Mouse (Mus musculus): ENCODE data around the gene Pik3r2. TPM values are rescaled to one million over a fixed set of nuclear protein-coding genes. Genes with fewer than 3 reads are reported as not detected.
A peak's percentile ranks its signal among the peaks of the same experiment; 100 is the strongest.

Gene Pik3r2
- polyA plus RNA-seq, 1 experiment from 2014 or later, result 46.9 TPM

DNA sequence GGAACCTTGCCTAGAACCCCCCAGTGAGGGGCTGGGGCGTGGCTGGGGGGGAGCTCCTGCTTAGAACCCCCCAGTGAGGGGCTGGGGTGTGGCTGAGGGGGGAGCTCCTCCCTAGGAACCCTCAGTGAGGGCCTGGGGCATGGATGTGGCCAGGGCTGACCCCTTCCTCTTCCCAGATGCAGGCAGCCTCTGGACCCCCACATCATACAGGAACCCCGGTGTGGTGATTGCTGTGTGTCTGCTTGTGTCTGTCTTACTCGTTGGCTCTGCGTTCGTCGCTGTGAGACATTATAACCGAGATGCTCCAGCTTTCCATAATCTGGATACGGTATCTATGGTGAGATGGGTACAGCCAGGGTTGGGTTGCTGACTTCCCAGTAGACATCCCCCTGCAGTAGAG is 54.9 kb downstream of the Pik3r2 start:
- Histone ChIP-seq H3K4me3 (ENCODE audit: low read depth, low read length) (no peak overlapping the region), H3K27ac (replicated peaks; ENCODE audit: low read depth, low read length) (no peak overlapping the region), H3K27me3 (ENCODE audit: control insufficient read depth, insufficient read depth, low read length) (no peaks in the 10 kb centered on the region)

DNA sequence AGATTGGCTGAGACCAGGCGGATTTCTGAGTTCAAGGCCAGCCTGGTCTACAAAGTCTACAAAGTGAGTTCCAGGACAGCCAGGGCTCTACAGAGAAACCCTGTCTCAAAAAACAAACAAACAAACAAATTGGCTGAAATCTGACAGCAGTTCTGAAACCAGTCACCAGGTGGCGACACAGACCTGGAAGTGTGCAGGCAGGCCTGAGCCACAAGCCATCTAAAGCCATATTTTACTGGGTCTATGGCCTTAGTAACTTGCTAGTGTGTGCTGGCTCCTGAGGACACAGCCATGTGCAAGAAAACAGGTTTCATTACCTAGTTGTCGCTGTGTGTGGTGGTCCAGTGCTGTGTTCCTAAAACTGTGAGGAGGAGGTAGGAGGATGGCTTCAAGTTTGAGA is 55.8 kb downstream of the Pik3r2 start:
- DNase-seq (ENCODE audit: low spot score) (peak; percentile 92), ATAC-seq (ENCODE audit: insufficient number of reproducible peaks, low FRiP score, low TSS enrichment, low read depth) (no peak)
- WGBS, result 5% methylated on average over 3 of the region's 3 CpGs
- no peaks in the 10 kb centered on the region for H3K36me3 ChIP-seq (ENCODE audit: control insufficient read depth, insufficient read depth, low read length)
- H3K9ac ChIP-seq (ENCODE audit: low read length), result no peak overlapping the region
- no peaks in the 10 kb centered on the region for H3K4me1 ChIP-seq (ENCODE audit: control insufficient read depth, insufficient read depth, low read length)
- H3K4me2 ChIP-seq (ENCODE audit: low read depth, severe bottlenecking), result no peak overlapping the region
- H3K9me3 ChIP-seq (ENCODE audit: control insufficient read depth, low read length), result no peaks in the 10 kb centered on the region
- H3K4me3 ChIP-seq (ENCODE audit: low read depth, low read length), result no peak overlapping the region
- no peaks in the 10 kb centered on the region for H3K27me3 ChIP-seq (ENCODE audit: control insufficient read depth, insufficient read depth, low read length)
- H3K27ac ChIP-seq (replicated peaks; ENCODE audit: low read depth, low read length), result no peak overlapping the region

More for the DNA sequence above, 54.9 kb downstream of the Pik3r2 start:
- 81% methylated on average over 8 of the region's 8 CpGs for WGBS
- H3K9ac ChIP-seq (ENCODE audit: low read length), result no peak overlapping the region
- no peaks in the 10 kb centered on the region for H3K36me3 ChIP-seq (ENCODE audit: control insufficient read depth, insufficient read depth, low read length)
- H3K9me3 ChIP-seq (ENCODE audit: control insufficient read depth, low read length), result no peaks in the 10 kb centered on the region
- DNase-seq (ENCODE audit: low spot score) (no peak), ATAC-seq (ENCODE audit: insufficient number of reproducible peaks, low FRiP score, low TSS enrichment, low read depth) (no peak)
- no peak overlapping the region for H3K4me2 ChIP-seq (ENCODE audit: low read depth, severe bottlenecking)
- H3K4me1 ChIP-seq (ENCODE audit: control insufficient read depth, insufficient read depth, low read length), result no peaks in the 10 kb centered on the region

DNA sequence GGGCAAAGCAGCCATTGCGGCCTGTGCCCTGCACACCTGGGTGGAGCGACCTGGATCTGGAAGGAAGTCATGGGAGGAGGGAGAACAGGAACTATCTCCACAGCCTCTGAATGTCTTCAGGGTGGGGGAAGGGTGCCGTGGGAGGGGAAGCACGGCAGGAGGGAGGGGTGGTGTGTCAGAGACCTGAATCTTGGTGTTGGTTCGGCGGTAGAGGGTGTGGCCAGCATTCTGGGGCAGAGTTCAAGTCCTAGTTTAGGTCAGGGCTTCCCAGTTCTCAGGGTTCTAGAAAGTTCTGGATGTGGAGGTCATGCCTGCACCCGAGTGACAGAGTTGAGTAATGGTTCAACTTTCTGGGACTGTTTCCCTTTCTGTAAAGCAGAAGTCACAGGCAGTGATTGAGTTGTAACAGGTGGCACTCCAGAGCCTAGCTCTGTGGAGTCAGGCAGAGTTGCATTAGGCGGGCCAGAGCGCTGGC is 56.7 kb downstream of the Pik3r2 start:
- H3K4me1 ChIP-seq (ENCODE audit: control insufficient read depth, insufficient read depth, low read length), result no peaks in the 10 kb centered on the region
- no peak for ATAC-seq (ENCODE audit: insufficient number of reproducible peaks, low FRiP score, low TSS enrichment, low read depth)
- 58% methylated on average over 9 of the region's 9 CpGs for WGBS

GRCm38 (mm10) chr8:70718297-70718696 is 58.2 kb downstream of the Pik3r2 start, which contains the start of gene Gm3336:
TSS of gene Gm3336 (plus strand) at chr8:70718543.
- Histone ChIP-seq H3K36me3 (ENCODE audit: control insufficient read depth, insufficient read depth, low read length) (no peaks in the 10 kb centered on the region), H3K27ac (replicated peaks; ENCODE audit: low read depth, low read length) (no peak within 1 kb of the TSS), H3K27me3 (ENCODE audit: control insufficient read depth, insufficient read depth, low read length) (no peaks in the 10 kb centered on the region), H3K4me1 (ENCODE audit: control insufficient read depth, insufficient read depth, low read length) (no peaks in the 10 kb centered on the region), H3K4me3 (ENCODE audit: low read depth, low read length) (no peak within 1 kb of the TSS), H3K9me3 (ENCODE audit: control insufficient read depth, low read length) (no peaks in the 10 kb centered on the region), H3K4me2 (ENCODE audit: low read depth, severe bottlenecking) (no peak within 1 kb of the TSS), H3K9ac (ENCODE audit: low read length) (no peak within 1 kb of the TSS)
- 5% methylated on average over 13 of the region's 19 CpGs for WGBS
- DNase-seq (ENCODE audit: low spot score) (peak; percentile 76), ATAC-seq (ENCODE audit: insufficient number of reproducible peaks, low FRiP score, low TSS enrichment, low read depth) (no peak)

More for the DNA sequence above, 56.7 kb downstream of the Pik3r2 start:
- Histone ChIP-seq H3K9me3 (ENCODE audit: control insufficient read depth, low read length) (no peaks in the 10 kb centered on the region), H3K4me3 (ENCODE audit: low read depth, low read length) (no peak overlapping the region), H3K9ac (ENCODE audit: low read length) (no peak overlapping the region), H3K36me3 (ENCODE audit: control insufficient read depth, insufficient read depth, low read length) (no peaks in the 10 kb centered on the region), H3K27ac (replicated peaks; ENCODE audit: low read depth, low read length) (no peak overlapping the region), H3K4me2 (ENCODE audit: low read depth, severe bottlenecking) (no peak overlapping the region), H3K27me3 (ENCODE audit: control insufficient read depth, insufficient read depth, low read length) (no peaks in the 10 kb centered on the region)
- no peak for DNase-seq (ENCODE audit: low spot score)

Small RNA genes within 50 kb of the gene (microRNA-seq; reads per million reads assigned to microRNA genes)
- gene Mir7240, result not detected

Other genes with a start within 250 kb of the Pik3r2 start
- gene Fkbp8, start 249.0 kb downstream of the Pik3r2 start, polyA plus RNA-seq (2014; fragmentation: Nextera tagmentation; extraction: Ambion mirVana), result 221 and 233 TPM in 2 replicates
- 47.0 and 47.6 TPM in 2 replicates for gene Kxd1, start 248.8 kb downstream of the Pik3r2 start, polyA plus RNA-seq (2014; fragmentation: Nextera tagmentation; extraction: Ambion mirVana)
- 19.5 and 20.1 TPM in 2 replicates for gene Ell, start 237.3 kb downstream of the Pik3r2 start, polyA plus RNA-seq (2014; fragmentation: Nextera tagmentation; extraction: Ambion mirVana)
- 100 and 114 TPM in 2 replicates for gene Isyna1, start 182.3 kb downstream of the Pik3r2 start, polyA plus RNA-seq (2014; fragmentation: Nextera tagmentation; extraction: Ambion mirVana)
- 167 and 177 TPM in 2 replicates for gene Ssbp4, start 167.8 kb downstream of the Pik3r2 start, polyA plus RNA-seq (2014; fragmentation: Nextera tagmentation; extraction: Ambion mirVana)
- 0.57 TPM in 2 replicates for gene Lrrc25, start 160.6 kb downstream of the Pik3r2 start, polyA plus RNA-seq (2014; fragmentation: Nextera tagmentation; extraction: Ambion mirVana)
- gene Gdf15, start 144.3 kb downstream of the Pik3r2 start, polyA plus RNA-seq (2014; fragmentation: Nextera tagmentation; extraction: Ambion mirVana), result 0.15 TPM in 1 of 2 replicates, not detected in the other
- 48.9 and 59.4 TPM in 2 replicates for gene Pgpep1, start 116.3 kb downstream of the Pik3r2 start, polyA plus RNA-seq (2014; fragmentation: Nextera tagmentation; extraction: Ambion mirVana)
- gene Lsm4, start 103.5 kb downstream of the Pik3r2 start, polyA plus RNA-seq (2014; fragmentation: Nextera tagmentation; extraction: Ambion mirVana), result 356 and 388 TPM in 2 replicates
- 104 and 109 TPM in 2 replicates for gene Jund, start 77.8 kb downstream of the Pik3r2 start, polyA plus RNA-seq (2014; fragmentation: Nextera tagmentation; extraction: Ambion mirVana)
- not detected in 2 replicates for gene Iqcn, start 73.3 kb downstream of the Pik3r2 start, polyA plus RNA-seq (2014; fragmentation: Nextera tagmentation; extraction: Ambion mirVana)
- gene Gm3336, start 58.2 kb downstream of the Pik3r2 start, polyA plus RNA-seq (2014; fragmentation: Nextera tagmentation; extraction: Ambion mirVana), result not detected in 2 replicates
- 0.08 and 0.13 TPM in 2 replicates for gene Pde4c, start 53.0 kb downstream of the Pik3r2 start, polyA plus RNA-seq (2014; fragmentation: Nextera tagmentation; extraction: Ambion mirVana)
- gene Rab3a, start 22.0 kb downstream of the Pik3r2 start, polyA plus RNA-seq (2014; fragmentation: Nextera tagmentation; extraction: Ambion mirVana), result 11.6 and 12.3 TPM in 2 replicates
- 23.1 and 23.6 TPM in 2 replicates for gene Mpv17l2, start 15.8 kb downstream of the Pik3r2 start, polyA plus RNA-seq (2014; fragmentation: Nextera tagmentation; extraction: Ambion mirVana)
- gene Mast3, start 28.3 kb upstream of the Pik3r2 start, polyA plus RNA-seq (2014; fragmentation: Nextera tagmentation; extraction: Ambion mirVana), result 11.7 and 14.6 TPM in 2 replicates
- gene Il12rb1, start 31.7 kb upstream of the Pik3r2 start, polyA plus RNA-seq (2014; fragmentation: Nextera tagmentation; extraction: Ambion mirVana), result not detected in 2 replicates
- 4.9 and 5.1 TPM in 2 replicates for gene Arrdc2, start 63.0 kb upstream of the Pik3r2 start, polyA plus RNA-seq (2014; fragmentation: Nextera tagmentation; extraction: Ambion mirVana)
- 3.8 and 3.9 TPM in 2 replicates for gene Kcnn1, start 86.5 kb upstream of the Pik3r2 start, polyA plus RNA-seq (2014; fragmentation: Nextera tagmentation; extraction: Ambion mirVana)
- gene Ccdc124, start 97.2 kb upstream of the Pik3r2 start, polyA plus RNA-seq (2014; fragmentation: Nextera tagmentation; extraction: Ambion mirVana), result 154 and 161 TPM in 2 replicates
- 0.09 and 0.34 TPM in 2 replicates for gene Slc5a5, start 116.0 kb upstream of the Pik3r2 start, polyA plus RNA-seq (2014; fragmentation: Nextera tagmentation; extraction: Ambion mirVana)
- gene Rpl18a, start 120.7 kb upstream of the Pik3r2 start, polyA plus RNA-seq (2014; fragmentation: Nextera tagmentation; extraction: Ambion mirVana), result 3,769 and 3,846 TPM in 2 replicates
- 42.3 and 44.8 TPM in 2 replicates for gene Map1s, start 129.2 kb upstream of the Pik3r2 start, polyA plus RNA-seq (2014; fragmentation: Nextera tagmentation; extraction: Ambion mirVana)

All from limb, embryonic 11.5 days (tissue).